Mouse (Mus musculus): ENCODE measurements around the gene Cbln1. TPM values are rescaled to one million over a fixed set of nuclear protein-coding genes. Genes with fewer than 3 reads are reported as not detected.

Cbln1 gene
- polyA plus RNA-seq, 1 experiment from 2014 or later: 8.4 TPM

GRCm38 (mm10) chr8:87473314-87473713 is 905 bp upstream of the Cbln1 start:
- H3K9ac ChIP-seq (ENCODE audit: low read length): peak overlapping the region; percentile 57
- no peaks in the 10 kb centered on the region for H3K9me3 ChIP-seq (ENCODE audit: control insufficient read depth, low read length)
- peaks cover 47% of the 10 kb centered on the region for H3K4me1 ChIP-seq (ENCODE audit: control insufficient read depth, insufficient read depth, low read length)
- H3K27me3 ChIP-seq (ENCODE audit: control insufficient read depth, insufficient read depth, low read length): peaks cover 47% of the 10 kb centered on the region
- ATAC-seq (ENCODE audit: low FRiP score) (peak; percentile 1; the same call in 1 of the 2 replicates), DNase-seq (ENCODE audit: low spot score, missing footprints) (peak; percentile 93)
- H3K4me2 ChIP-seq: peak overlapping the region; percentile 93
- H3K27ac ChIP-seq (ENCODE audit: low read depth, low read length): no peak overlapping the region
- peak overlapping the region; percentile 53 for H3K4me3 ChIP-seq (ENCODE audit: low read depth, low read length)
- H3K36me3 ChIP-seq (ENCODE audit: control insufficient read depth, insufficient read depth, low read length): no peaks in the 10 kb centered on the region
- WGBS: under 1% methylated on average over 30 of the region's 30 CpGs

GRCm38 (mm10) chr8:87471603-87472270 is 672 bp downstream of the Cbln1 start:
- H3K9me3 ChIP-seq (ENCODE audit: control insufficient read depth, low read length): no peaks in the 10 kb centered on the region
- H3K4me2 ChIP-seq: peak overlapping the region; percentile 95
- ATAC-seq (ENCODE audit: low FRiP score) (peak; percentile 64), DNase-seq (ENCODE audit: low spot score, missing footprints) (peak; percentile 94)
- peaks cover 60% of the 10 kb centered on the region for H3K27me3 ChIP-seq (ENCODE audit: control insufficient read depth, insufficient read depth, low read length)
- no peaks in the 10 kb centered on the region for H3K36me3 ChIP-seq (ENCODE audit: control insufficient read depth, insufficient read depth, low read length)
- 0 out of 2 replicates have a peak overlapping the region, but pooled peaks have one; percentile 25 for H3K27ac ChIP-seq (ENCODE audit: low read depth, low read length)
- H3K4me3 ChIP-seq (ENCODE audit: low read depth, low read length): peak overlapping the region; percentile 53
- WGBS: 1% methylated on average over 35 of the region's 36 CpGs
- H3K4me1 ChIP-seq (ENCODE audit: control insufficient read depth, insufficient read depth, low read length): peaks cover 48% of the 10 kb centered on the region
- H3K9ac ChIP-seq (ENCODE audit: low read length): peak overlapping the region; percentile 71

GRCm38 (mm10) chr8:87470834-87471602 is 1.4 kb downstream of the Cbln1 start:
- Histone ChIP-seq H3K27ac (ENCODE audit: low read depth, low read length) (no peak overlapping the region), H3K9ac (ENCODE audit: low read length) (peak overlapping the region; percentile 71), H3K4me2 (peak overlapping the region; percentile 95), H3K4me3 (ENCODE audit: low read depth, low read length) (peak overlapping the region; percentile 53), H3K9me3 (ENCODE audit: control insufficient read depth, low read length) (no peaks in the 10 kb centered on the region), H3K4me1 (ENCODE audit: control insufficient read depth, insufficient read depth, low read length) (peaks cover 44% of the 10 kb centered on the region), H3K36me3 (ENCODE audit: control insufficient read depth, insufficient read depth, low read length) (no peaks in the 10 kb centered on the region), H3K27me3 (ENCODE audit: control insufficient read depth, insufficient read depth, low read length) (peaks cover 67% of the 10 kb centered on the region)
- DNase-seq (ENCODE audit: low spot score, missing footprints): peak; percentile 95
- no peak for ATAC-seq (ENCODE audit: low FRiP score)
- 1% methylated on average over 32 of the region's 32 CpGs for WGBS

GRCm38 (mm10) chr8:87469931-87470833 is 2.2 kb downstream of the Cbln1 start:
- WGBS: under 1% methylated on average over 59 of the region's 59 CpGs
- Histone ChIP-seq H3K36me3 (ENCODE audit: control insufficient read depth, insufficient read depth, low read length) (no peaks in the 10 kb centered on the region), H3K4me1 (ENCODE audit: control insufficient read depth, insufficient read depth, low read length) (peaks cover 37% of the 10 kb centered on the region), H3K27ac (ENCODE audit: low read depth, low read length) (no peak overlapping the region), H3K4me3 (ENCODE audit: low read depth, low read length) (peak overlapping the region; percentile 53), H3K9ac (ENCODE audit: low read length) (peak overlapping the region; percentile 71), H3K4me2 (peak overlapping the region; percentile 95), H3K27me3 (ENCODE audit: control insufficient read depth, insufficient read depth, low read length) (peaks cover 68% of the 10 kb centered on the region), H3K9me3 (ENCODE audit: control insufficient read depth, low read length) (no peaks in the 10 kb centered on the region)
- DNase-seq (ENCODE audit: low spot score, missing footprints): peak; percentile 98
- ATAC-seq (ENCODE audit: low FRiP score): no peak

- 2% methylated on average over 45 of the region's 45 CpGs for WGBS
- ATAC-seq (ENCODE audit: low FRiP score): no peak
- Histone ChIP-seq H3K27ac (ENCODE audit: low read depth, low read length) (no peak overlapping the region), H3K9ac (ENCODE audit: low read length) (peak overlapping the region; percentile 30), H3K36me3 (ENCODE audit: control insufficient read depth, insufficient read depth, low read length) (no peaks in the 10 kb centered on the region), H3K27me3 (ENCODE audit: control insufficient read depth, insufficient read depth, low read length) (peaks cover 67% of the 10 kb centered on the region), H3K4me3 (ENCODE audit: low read depth, low read length) (peak overlapping the region; percentile 27), H3K4me1 (ENCODE audit: control insufficient read depth, insufficient read depth, low read length) (peaks cover 37% of the 10 kb centered on the region), H3K9me3 (ENCODE audit: control insufficient read depth, low read length) (no peaks in the 10 kb centered on the region), H3K4me2 (peak overlapping the region; percentile 95)
- DNase-seq (ENCODE audit: low spot score, missing footprints): peak; percentile 96
Measured at GRCm38 (mm10) chr8:87468958-87469815, 3.2 kb downstream of the Cbln1 start.

DNA sequence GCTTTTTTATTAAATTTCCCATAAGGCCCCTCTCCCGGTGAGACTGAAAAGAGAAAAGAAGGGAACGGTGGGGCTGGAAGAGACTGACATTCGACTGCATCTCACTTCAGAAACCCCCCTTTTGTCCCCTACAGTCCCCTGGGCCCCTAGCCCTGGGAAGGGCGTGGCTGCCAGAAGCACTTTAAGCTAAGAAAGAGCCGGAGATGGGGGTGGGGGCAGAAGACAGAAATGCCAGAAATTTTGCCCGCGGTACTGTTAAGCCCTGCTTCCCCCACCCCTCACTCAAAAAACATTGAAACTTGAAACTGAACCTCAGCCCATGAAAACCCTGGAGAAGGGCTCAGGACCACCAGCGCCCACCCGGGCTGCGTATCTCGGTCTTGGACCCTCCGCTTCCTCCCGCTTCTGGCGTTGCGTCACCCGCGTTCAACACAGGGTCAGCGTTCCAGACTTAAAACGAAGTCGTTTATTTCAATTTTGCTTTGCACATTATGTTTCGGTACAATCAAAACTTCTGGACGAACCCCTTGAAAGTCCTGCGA is 3.9 kb downstream of the Cbln1 start:
- H3K4me3 ChIP-seq (ENCODE audit: low read depth, low read length): peak overlapping the region; percentile 27
- H3K9me3 ChIP-seq (ENCODE audit: control insufficient read depth, low read length): no peaks in the 10 kb centered on the region
- no peaks in the 10 kb centered on the region for H3K36me3 ChIP-seq (ENCODE audit: control insufficient read depth, insufficient read depth, low read length)
- H3K9ac ChIP-seq (ENCODE audit: low read length): peak overlapping the region; percentile 30
- DNase-seq (ENCODE audit: low spot score, missing footprints) (peak; percentile 96), ATAC-seq (ENCODE audit: low FRiP score) (no peak)
- no peak overlapping the region for H3K27ac ChIP-seq (ENCODE audit: low read depth, low read length)
- under 1% methylated on average over 23 of the region's 23 CpGs for WGBS
- H3K4me1 ChIP-seq (ENCODE audit: control insufficient read depth, insufficient read depth, low read length): peaks cover 32% of the 10 kb centered on the region
- H3K27me3 ChIP-seq (ENCODE audit: control insufficient read depth, insufficient read depth, low read length): peaks cover 61% of the 10 kb centered on the region
- H3K4me2 ChIP-seq: peak overlapping the region; percentile 55

GRCm38 (mm10) chr8:87467906-87468305 is 4.5 kb downstream of the Cbln1 start:
- H3K9me3 ChIP-seq (ENCODE audit: control insufficient read depth, low read length): no peaks in the 10 kb centered on the region

More at GRCm38 (mm10) chr8:87467906-87468305, 4.5 kb downstream of the Cbln1 start:
- H3K27ac ChIP-seq (ENCODE audit: low read depth, low read length): no peak overlapping the region
- no peak overlapping the region for H3K4me3 ChIP-seq (ENCODE audit: low read depth, low read length)
- no peaks in the 10 kb centered on the region for H3K36me3 ChIP-seq (ENCODE audit: control insufficient read depth, insufficient read depth, low read length)
- peak; percentile 88 for DNase-seq (ENCODE audit: low spot score, missing footprints)
- peaks cover 27% of the 10 kb centered on the region for H3K4me1 ChIP-seq (ENCODE audit: control insufficient read depth, insufficient read depth, low read length)
- peaks cover 58% of the 10 kb centered on the region for H3K27me3 ChIP-seq (ENCODE audit: control insufficient read depth, insufficient read depth, low read length)
- WGBS: 18% methylated on average over 3 of the region's 3 CpGs
- H3K4me2 ChIP-seq: no peak overlapping the region
- no peak for ATAC-seq (ENCODE audit: low FRiP score)
- H3K9ac ChIP-seq (ENCODE audit: low read length): no peak overlapping the region

Measured in midbrain, embryonic 11.5 days (tissue).